26 mouse cellular contexts compared by ENCODE assay signal in genomic region chr14:89597812-89598211, GRCm38 (mm10).
DNase-seq lines count a peak whose midpoint lies in the region; ATAC-seq and TF ChIP-seq lines count a peak whose summit lies in the region.
"Had no signal": no experiment of that assay in that cellular context is flagged by ENCODE, and none has a peak within 500 bp of the region (broad histone marks: within the 10 kb centered on the region; RNA-seq: fewer than 3 reads in every experiment).

No protein-coding gene starts in this region.

- no peak overlapping the region for H3K4me3 ChIP-seq in limb, embryonic 11.5 days (ENCODE audit: low read depth, low read length)
- H3K4me3 ChIP-seq in limb, embryonic 10.5 days: no peak overlapping the region
- H3K4me3 ChIP-seq in limb, embryonic 14.5 days (replicated peaks; ENCODE audit: low read length): no peak overlapping the region
- H3K4me3 ChIP-seq in midbrain, embryonic 10.5 days: no peak overlapping the region
- H3K4me3 ChIP-seq: embryonic facial prominence, embryonic 13.5 days; embryonic facial prominence, embryonic 15.5 days; erythroblast, embryonic 14.5 days; forebrain, embryonic 10.5 days; forebrain, embryonic 13.5 days; forebrain, embryonic 15.5 days had no signal

- no peaks in the 10 kb centered on the region for H3K36me3 ChIP-seq in limb, embryonic 11.5 days (ENCODE audit: control insufficient read depth, insufficient read depth, low read length)
- no peaks in the 10 kb centered on the region for H3K36me3 ChIP-seq in limb, embryonic 10.5 days
- no peaks in the 10 kb centered on the region for H3K36me3 ChIP-seq in limb, embryonic 14.5 days (ENCODE audit: control insufficient read depth, insufficient read depth, low read length)
- no peaks in the 10 kb centered on the region for H3K36me3 ChIP-seq in midbrain, embryonic 10.5 days
- H3K36me3 ChIP-seq: embryonic facial prominence, embryonic 13.5 days; embryonic facial prominence, embryonic 15.5 days; forebrain, embryonic 10.5 days; forebrain, embryonic 15.5 days; G1E had no signal

- DNase-seq in limb, embryonic 11.5 days (ENCODE audit: low spot score): no peak
- no peak for DNase-seq in limb, embryonic 10.5 days (ENCODE audit: low spot score)
- peak; percentile 20 for DNase-seq in limb, embryonic 14.5 days (ENCODE audit: low spot score)
- no peak for DNase-seq in midbrain, embryonic 10.5 days (ENCODE audit: low spot score)
- DNase-seq in Muller cell, postnatal 12 days (ENCODE audit: inconsistent ontology term): no peak
- DNase-seq: adrenal gland, adult 2 months; adrenal gland, postnatal 10 days; adrenal gland, postnatal 25 days; B cell, adult 2 months; cerebellum, adult 11 months; cerebellum, adult 18-20 months; cerebellum, adult 8-10 months; cerebellum, adult 9-11 months; cerebellum, postnatal 14 days; cerebellum, postnatal 36 days; embryo, embryonic 11 days; forebrain, postnatal 0 days had no signal

- no peak overlapping the region for H3K27ac ChIP-seq in limb, embryonic 11.5 days (replicated peaks; ENCODE audit: low read depth, low read length)
- H3K27ac ChIP-seq in limb, embryonic 10.5 days: no peak overlapping the region
- no peak overlapping the region for H3K27ac ChIP-seq in limb, embryonic 14.5 days (replicated peaks; ENCODE audit: low read depth, low read length)
- H3K27ac ChIP-seq in midbrain, embryonic 10.5 days (replicated peaks): no peak overlapping the region
- H3K27ac ChIP-seq: embryonic facial prominence, embryonic 13.5 days; embryonic facial prominence, embryonic 15.5 days; forebrain, embryonic 10.5 days; forebrain, embryonic 13.5 days; forebrain, embryonic 15.5 days had no signal

- no peak overlapping the region for H3K4me2 ChIP-seq in limb, embryonic 11.5 days (ENCODE audit: low read depth, severe bottlenecking)
- no peak overlapping the region for H3K4me2 ChIP-seq in limb, embryonic 14.5 days (replicated peaks; ENCODE audit: low read depth, low read length, severe bottlenecking)
- H3K4me2 ChIP-seq: embryonic facial prominence, embryonic 13.5 days; embryonic facial prominence, embryonic 15.5 days; forebrain, embryonic 13.5 days; forebrain, embryonic 15.5 days had no signal

- no peak overlapping the region for H3K9ac ChIP-seq in limb, embryonic 11.5 days (ENCODE audit: low read length)
- H3K9ac ChIP-seq in limb, embryonic 14.5 days (ENCODE audit: low read depth, low read length, severe bottlenecking): no peak overlapping the region
- H3K9ac ChIP-seq: embryonic facial prominence, embryonic 13.5 days; embryonic facial prominence, embryonic 15.5 days; forebrain, embryonic 13.5 days; forebrain, embryonic 15.5 days; forebrain, postnatal 0 days had no signal

- H3K27me3 ChIP-seq in limb, embryonic 11.5 days (ENCODE audit: control insufficient read depth, insufficient read depth, low read length): no peaks in the 10 kb centered on the region
- no peaks in the 10 kb centered on the region for H3K27me3 ChIP-seq in limb, embryonic 10.5 days (ENCODE audit: low read depth, poor library complexity, severe bottlenecking)
- H3K27me3 ChIP-seq in limb, embryonic 14.5 days (ENCODE audit: control insufficient read depth, insufficient read depth, low read length): no peaks in the 10 kb centered on the region
- no peaks in the 10 kb centered on the region for H3K27me3 ChIP-seq in midbrain, embryonic 10.5 days (ENCODE audit: low read depth, poor library complexity, severe bottlenecking)
- H3K27me3 ChIP-seq: CH12.LX; embryonic facial prominence, embryonic 13.5 days; embryonic facial prominence, embryonic 15.5 days; forebrain, embryonic 13.5 days; forebrain, embryonic 15.5 days had no signal

- H3K4me1 ChIP-seq in limb, embryonic 11.5 days (ENCODE audit: control insufficient read depth, insufficient read depth, low read length): no peaks in the 10 kb centered on the region
- H3K4me1 ChIP-seq in limb, embryonic 10.5 days: peaks cover 4% of the 10 kb centered on the region; the same call in 1 of the 2 replicates
- no peaks in the 10 kb centered on the region for H3K4me1 ChIP-seq in limb, embryonic 14.5 days (ENCODE audit: control insufficient read depth, insufficient read depth, low read length)
- no peaks in the 10 kb centered on the region for H3K4me1 ChIP-seq in midbrain, embryonic 10.5 days
- H3K4me1 ChIP-seq: embryonic facial prominence, embryonic 13.5 days; embryonic facial prominence, embryonic 15.5 days; forebrain, embryonic 10.5 days; forebrain, embryonic 13.5 days; forebrain, embryonic 15.5 days had no signal

- no peak for TF ChIP-seq POLR2A in limb, embryonic 14.5 days (IDR thresholded peaks at IDR 0.05; ENCODE audit: borderline replicate concordance, extremely low read depth, insufficient read depth, insufficient read length)

- ATAC-seq in limb, embryonic 11.5 days (ENCODE audit: insufficient number of reproducible peaks, low FRiP score, low TSS enrichment, low read depth): peak; percentile 71; the same call in 1 of the 2 replicates
- no peak for ATAC-seq in limb, embryonic 14.5 days (ENCODE audit: low FRiP score, low read depth)
- ATAC-seq: CD4-positive, CD25-positive, alpha-beta regulatory T cell, adult 4 months; forebrain, embryonic 13.5 days; forebrain, embryonic 15.5 days; forebrain, postnatal 0 days had no signal

- 55% methylated on average over 1 of the region's 1 CpGs for WGBS in limb, embryonic 11.5 days
- WGBS in limb, embryonic 10.5 days: 74% methylated on average over 1 of the region's 1 CpGs
- 27% methylated on average over 1 of the region's 1 CpGs for WGBS in limb, embryonic 14.5 days
- WGBS in midbrain, embryonic 10.5 days: 86% methylated on average over 1 of the region's 1 CpGs

- no peaks in the 10 kb centered on the region for H3K9me3 ChIP-seq in limb, embryonic 11.5 days (ENCODE audit: control insufficient read depth, low read length)
- no peaks in the 10 kb centered on the region for H3K9me3 ChIP-seq in limb, embryonic 10.5 days (replicated peaks)
- no peaks in the 10 kb centered on the region for H3K9me3 ChIP-seq in limb, embryonic 14.5 days (ENCODE audit: control insufficient read depth, low read length)
- no peaks in the 10 kb centered on the region for H3K9me3 ChIP-seq in midbrain, embryonic 10.5 days (replicated peaks)
- H3K9me3 ChIP-seq: embryonic facial prominence, embryonic 13.5 days; embryonic facial prominence, embryonic 15.5 days; forebrain, embryonic 10.5 days; forebrain, embryonic 13.5 days; forebrain, embryonic 15.5 days; G1E had no signal
